ENCODE assay signal across 12 mouse cellular contexts in the genomic region with DNA sequence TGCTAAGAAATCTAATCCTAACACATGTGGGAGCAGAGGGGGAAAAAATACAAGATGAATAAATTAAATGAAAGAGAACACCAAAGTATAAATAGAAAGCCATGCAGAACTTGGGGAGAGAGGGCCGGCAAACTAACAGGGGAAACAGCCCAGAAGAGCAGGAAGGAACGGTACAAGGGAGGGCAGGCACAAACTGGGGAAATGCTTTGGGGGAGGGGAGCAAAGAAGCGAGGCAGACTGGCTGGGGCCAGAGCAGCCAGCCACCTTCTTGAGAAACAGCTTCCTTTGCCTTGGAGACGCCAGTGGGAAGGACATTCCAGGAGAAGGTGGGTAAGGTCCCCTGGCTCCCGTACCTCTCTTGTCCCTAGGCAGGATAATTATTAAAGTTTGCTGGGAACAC. TPM values are rescaled to one million over a fixed set of nuclear protein-coding genes. Genes with fewer than 3 reads are reported as not detected.
DNase-seq lines count a peak whose midpoint lies in the region; ATAC-seq and TF ChIP-seq lines count a peak whose summit lies in the region.
"Had no signal": no experiment of that assay in that cellular context is flagged by ENCODE, and none has a peak within 500 bp of the region (broad histone marks: within the 10 kb centered on the region; RNA-seq: fewer than 3 reads in every experiment).

No protein-coding gene starts in this region.

- WGBS in heart, embryonic 14.5 days = 20% methylated on average over 5 of the region's 5 CpGs
- WGBS in stomach, postnatal 0 days = 24% methylated on average over 5 of the region's 5 CpGs

- no peaks in the 10 kb centered on the region for H3K9me3 ChIP-seq in heart, embryonic 14.5 days (ENCODE audit: control insufficient read depth, low read length)
- H3K9me3 ChIP-seq in stomach, postnatal 0 days (ENCODE audit: control insufficient read depth, low read length) = no peaks in the 10 kb centered on the region
- H3K9me3 ChIP-seq: midbrain, embryonic 13.5 days had no signal

- no peaks in the 10 kb centered on the region for H3K27me3 ChIP-seq in heart, embryonic 14.5 days (ENCODE audit: control insufficient read depth, insufficient read depth, low read length)
- no peaks in the 10 kb centered on the region for H3K27me3 ChIP-seq in stomach, postnatal 0 days (ENCODE audit: control insufficient read depth, insufficient read depth, low read length)
- H3K27me3 ChIP-seq: midbrain, embryonic 13.5 days had no signal

- H3K4me2 ChIP-seq in heart, embryonic 14.5 days (ENCODE audit: low read length) = peak overlapping the region; percentile 14; the same call in 1 of the 2 replicates
- no peak overlapping the region; the same call in 1 of the 2 replicates for H3K4me2 ChIP-seq in stomach, postnatal 0 days (replicated peaks; ENCODE audit: low read depth)
- H3K4me2 ChIP-seq: midbrain, embryonic 13.5 days had no signal

- 0 out of 2 replicates have a peak, but pooled peaks cover 3% of the 10 kb centered on the region for H3K36me3 ChIP-seq in heart, embryonic 14.5 days (ENCODE audit: control insufficient read depth, insufficient read depth, low read length)
- no peaks in the 10 kb centered on the region for H3K36me3 ChIP-seq in stomach, postnatal 0 days (ENCODE audit: control insufficient read depth, insufficient read depth, low read length)
- H3K36me3 ChIP-seq: midbrain, embryonic 13.5 days had no signal

- TF ChIP-seq EP300 in stomach, postnatal 0 days (optimal IDR thresholded peaks at IDR 0.05) = no peak

- H3K27ac ChIP-seq in heart, embryonic 14.5 days (replicated peaks in 1 of 2; ENCODE audit: control insufficient read depth in 1 of 2, insufficient read depth in 1 of 2, low read depth in 2 of 2, low read length in 2 of 2) = peak overlapping the region in 1 of 2 experiments; percentile 43; a peak in 2 of 4 replicates
- H3K27ac ChIP-seq in stomach, postnatal 0 days (replicated peaks) = peak overlapping the region; percentile 49
- H3K27ac ChIP-seq: midbrain, embryonic 13.5 days had no signal

- H3K9ac ChIP-seq in heart, embryonic 14.5 days (ENCODE audit: low read length) = 0 out of 2 replicates have a peak overlapping the region, but pooled peaks have one; percentile 2
- H3K9ac ChIP-seq in stomach, postnatal 0 days (ENCODE audit: low read length) = no peak overlapping the region
- H3K9ac ChIP-seq: midbrain, embryonic 13.5 days had no signal

- no peak for TF ChIP-seq CTCF in stomach, postnatal 0 days (IDR thresholded peaks at IDR 0.05; ENCODE audit: low read depth)

- no peak for DNase-seq in heart, adult 8-10 months (ENCODE audit: low spot score)
- peak; percentile 14 for DNase-seq in thymus, postnatal 4 days
- no peak for DNase-seq in thymus, postnatal 36 days
- peak; percentile 44 to 59 for DNase-seq in kidney, postnatal 4 days
- DNase-seq in stomach, postnatal 0 days (ENCODE audit: low spot score) = peak; percentile 34
- no peak for DNase-seq in layer of hippocampus, adult 9-10 months (ENCODE audit: low spot score)
- DNase-seq in ovary, adult 18-20 months (ENCODE audit: low spot score) = no peak
- DNase-seq: cerebellum, adult 9-10 months; layer of hippocampus, adult 9-11 months had no signal

- H3K4me3 ChIP-seq in heart, embryonic 14.5 days (ENCODE audit: control insufficient read depth in 1 of 2, insufficient read depth in 1 of 2, low read depth in 1 of 2, low read length in 2 of 2) = no peak overlapping the region
- H3K4me3 ChIP-seq in stomach, postnatal 0 days (ENCODE audit: low read depth, low read length) = no peak overlapping the region
- H3K4me3 ChIP-seq: midbrain, embryonic 13.5 days had no signal

- H3K4me1 ChIP-seq in heart, embryonic 14.5 days (ENCODE audit: control insufficient read depth in 2 of 2, insufficient read depth in 2 of 2, low read length in 2 of 2) = peaks cover 2 to 16% of the 10 kb centered on the region in 2 experiments
- H3K4me1 ChIP-seq in stomach, postnatal 0 days (replicated peaks; ENCODE audit: control insufficient read depth, insufficient read depth) = no peaks in the 10 kb centered on the region

- ATAC-seq in heart, embryonic 14.5 days (ENCODE audit: insufficient number of reproducible peaks, insufficient read depth, low FRiP score, low read depth) = no peak
- no peak for ATAC-seq in stomach, postnatal 0 days (ENCODE audit: low FRiP score, low TSS enrichment)
- ATAC-seq: midbrain, embryonic 13.5 days had no signal

RNA-seq across cellular contexts. Expression of gene Hmga2, which starts 14.5 kb away (rescaled TPM):
- polyA plus RNA-seq in heart, embryonic 14.5 days (2014; fragmentation: Nextera tagmentation; extraction: Ambion mirVana) = 4.0 and 4.6 TPM in 2 replicates
- not detected for total RNA-seq in heart, adult 8-10 months (2022)
- 3.1 and 3.6 TPM in 2 replicates for polyA plus RNA-seq in stomach, postnatal 0 days (2015; fragmentation: Nextera tagmentation; extraction: Ambion mirVana)
- polyA plus RNA-seq: frontal cortex, adult 2 months had no signal

Comparison
In these comparisons a context has a peak if more than half of its experiments do, and no peak if none do; other contexts are left out.
1. DNase-seq: peak in thymus, postnatal 4 days (single experiment), kidney, postnatal 4 days (2 of 2) and stomach, postnatal 0 days (single experiment); none in heart, adult 8-10 months (single experiment), thymus, postnatal 36 days (0 of 2), layer of hippocampus, adult 9-10 months (single experiment) and ovary, adult 18-20 months (single experiment).